In genomic region chr9:119268588-119269145, GRCm38 (mm10) we compare ENCODE assay signal across 33 mouse cellular contexts. TPM values are rescaled to one million over a fixed set of nuclear protein-coding genes. Genes with fewer than 3 reads are reported as not detected.
DNase-seq lines count a peak whose midpoint lies in the region; ATAC-seq lines count a peak whose summit lies in the region.
"Had no signal": no experiment of that assay in that cellular context is flagged by ENCODE, and none has a peak within 500 bp of the region (broad histone marks: within the 10 kb centered on the region; RNA-seq: fewer than 3 reads in every experiment).

No protein-coding gene starts in this region.

- peak; percentile 67 for ATAC-seq in frontal cortex, adult (ENCODE audit: low TSS enrichment)
- ATAC-seq in midbrain, embryonic 13.5 days: no peak
- no peak for ATAC-seq in megakaryocyte progenitor cell, adult 5-6 weeks (replicated peaks; ENCODE audit: poor library complexity)
- ATAC-seq: activated CD4-positive, CD25-positive, alpha-beta regulatory T cell, adult 4 months; forebrain, embryonic 14.5 days; hindbrain, embryonic 16.5 days; intestine, embryonic 16.5 days; midbrain, embryonic 15.5 days had no signal

- no peak overlapping the region for H3K27ac ChIP-seq in midbrain, embryonic 13.5 days
- H3K27ac ChIP-seq: hindbrain, embryonic 10.5 days; layer of hippocampus, adult 2 months; limb, embryonic 10.5 days; liver, embryonic 15.5 days; lung, embryonic 15.5 days; midbrain, embryonic 15.5 days; neural tube, embryonic 12.5 days; stomach, postnatal 0 days had no signal

- no peaks in the 10 kb centered on the region for H3K27me3 ChIP-seq in midbrain, embryonic 13.5 days
- H3K27me3 ChIP-seq: heart, embryonic 12.5 days; liver, embryonic 15.5 days; lung, embryonic 15.5 days; midbrain, embryonic 15.5 days; neural tube, embryonic 12.5 days had no signal

- H3K9me3 ChIP-seq in midbrain, embryonic 13.5 days: no peaks in the 10 kb centered on the region
- H3K9me3 ChIP-seq: heart, embryonic 12.5 days; hindbrain, embryonic 10.5 days; limb, embryonic 10.5 days; liver, embryonic 15.5 days; lung, embryonic 15.5 days; midbrain, embryonic 15.5 days; neural tube, embryonic 12.5 days had no signal

- no peak for DNase-seq in frontal cortex, postnatal 25 days (ENCODE audit: low spot score in 2 of 2)
- peak; percentile 35 for DNase-seq in CD4-positive helper T cell, adult 2 months (ENCODE audit: low read depth, low spot score)
- DNase-seq in brain, adult 2 months (ENCODE audit: low read depth, low spot score): peak; percentile 68
- peak; percentile 28 to 44 for DNase-seq in right cerebral cortex, postnatal 10 days (ENCODE audit: low spot score in 2 of 2)
- DNase-seq: adrenal gland, adult 8-10 months; B cell, adult 2 months; embryo, embryonic 11 days; heart, postnatal 10 days; kidney, adult 9 months; kidney, postnatal 14 days; liver; lung, postnatal 36 days had no signal

- H3K4me2 ChIP-seq in midbrain, embryonic 13.5 days (replicated peaks): no peak overlapping the region
- H3K4me2 ChIP-seq: heart, embryonic 12.5 days; liver, embryonic 15.5 days; lung, embryonic 15.5 days; midbrain, embryonic 15.5 days; neural tube, embryonic 12.5 days had no signal

- H3K36me3 ChIP-seq in midbrain, embryonic 13.5 days: peaks cover 44% of the 10 kb centered on the region

- no peak overlapping the region for H3K4me3 ChIP-seq in midbrain, embryonic 13.5 days (replicated peaks)
- H3K4me3 ChIP-seq: heart, embryonic 12.5 days; hindbrain, embryonic 10.5 days; layer of hippocampus, adult 2 months; limb, embryonic 10.5 days; liver, embryonic 15.5 days; lung, embryonic 15.5 days; midbrain, embryonic 15.5 days; neural tube, embryonic 12.5 days had no signal

- H3K9ac ChIP-seq in midbrain, embryonic 13.5 days (replicated peaks): no peak overlapping the region
- H3K9ac ChIP-seq: heart, embryonic 12.5 days; liver, embryonic 15.5 days; lung, embryonic 15.5 days; midbrain, embryonic 15.5 days; neural tube, embryonic 12.5 days had no signal

- no peaks in the 10 kb centered on the region for H3K4me1 ChIP-seq in midbrain, embryonic 13.5 days (replicated peaks)
- H3K4me1 ChIP-seq: heart, embryonic 12.5 days; limb, embryonic 10.5 days; liver, embryonic 15.5 days; lung, embryonic 15.5 days; midbrain, embryonic 15.5 days; neural tube, embryonic 12.5 days had no signal

- 96% methylated on average over 11 of the region's 11 CpGs for WGBS in midbrain, embryonic 13.5 days

RNA-seq across cellular contexts. Expression of gene Oxsr1, which starts 53.6 kb away (rescaled TPM):
- 13.0 and 13.7 TPM in 2 replicates for polyA plus RNA-seq in midbrain, embryonic 13.5 days (2015; fragmentation: Nextera tagmentation; extraction: Ambion mirVana)
- total RNA-seq in megakaryocyte progenitor cell, adult 5-6 weeks (2015): 14.5 and 16.9 TPM in 2 replicates
- total RNA-seq in megakaryocyte progenitor cell, adult 5-6 weeks (2017): 29.1 and 32.2 TPM in 2 replicates

RNA-seq across cellular contexts. Expression of gene Slc22a13, which starts 59.8 kb away (rescaled TPM):
- polyA plus RNA-seq in midbrain, embryonic 13.5 days (2015; fragmentation: Nextera tagmentation; extraction: Ambion mirVana): not detected in 2 replicates
- not detected in 2 replicates for total RNA-seq in megakaryocyte progenitor cell, adult 5-6 weeks (2015)
- total RNA-seq in megakaryocyte progenitor cell, adult 5-6 weeks (2017): not detected in 2 replicates
- total RNA-seq: adrenal gland, adult 8-10 months; gastrocnemius, postnatal 4 days; heart, postnatal 10 days; layer of hippocampus, adult 2 months; layer of hippocampus, postnatal 25 days; megakaryocyte-erythroid progenitor cell, adult 5-6 weeks had no signal
- polyA plus RNA-seq: activated CD4-positive, CD25-positive, alpha-beta regulatory T cell, adult 4 months; cerebellum, adult 2 months; embryonic facial prominence, embryonic 14.5 days; forebrain, embryonic 14.5 days; heart, embryonic 12.5 days; hindbrain, embryonic 10.5 days; hindbrain, embryonic 16.5 days; intestine, embryonic 16.5 days; limb, embryonic 10.5 days; liver, embryonic 15.5 days; lung, embryonic 15.5 days; midbrain, embryonic 15.5 days; neural tube, embryonic 12.5 days; stomach, postnatal 0 days had no signal

Comparison
In these comparisons a context has a peak if more than half of its experiments do, and no peak if none do; other contexts are left out.
1. DNase-seq: peak in CD4-positive helper T cell, adult 2 months (single experiment), brain, adult 2 months (single experiment) and right cerebral cortex, postnatal 10 days (2 of 2); none in frontal cortex, postnatal 25 days (0 of 2).